Mouse (Mus musculus): ENCODE measurements around the gene Ube2k. TPM values are rescaled to one million over a fixed set of nuclear protein-coding genes. Genes with fewer than 3 reads are reported as not detected.
"Not testable (repeated sequence)": the region's sequence is repeated elsewhere in the genome, so short reads cannot be mapped to it uniquely, and the experiment has no call there.

Gene Ube2k
- polyA plus RNA-seq, 1 experiment from 2014 or later: 192 TPM

DNA sequence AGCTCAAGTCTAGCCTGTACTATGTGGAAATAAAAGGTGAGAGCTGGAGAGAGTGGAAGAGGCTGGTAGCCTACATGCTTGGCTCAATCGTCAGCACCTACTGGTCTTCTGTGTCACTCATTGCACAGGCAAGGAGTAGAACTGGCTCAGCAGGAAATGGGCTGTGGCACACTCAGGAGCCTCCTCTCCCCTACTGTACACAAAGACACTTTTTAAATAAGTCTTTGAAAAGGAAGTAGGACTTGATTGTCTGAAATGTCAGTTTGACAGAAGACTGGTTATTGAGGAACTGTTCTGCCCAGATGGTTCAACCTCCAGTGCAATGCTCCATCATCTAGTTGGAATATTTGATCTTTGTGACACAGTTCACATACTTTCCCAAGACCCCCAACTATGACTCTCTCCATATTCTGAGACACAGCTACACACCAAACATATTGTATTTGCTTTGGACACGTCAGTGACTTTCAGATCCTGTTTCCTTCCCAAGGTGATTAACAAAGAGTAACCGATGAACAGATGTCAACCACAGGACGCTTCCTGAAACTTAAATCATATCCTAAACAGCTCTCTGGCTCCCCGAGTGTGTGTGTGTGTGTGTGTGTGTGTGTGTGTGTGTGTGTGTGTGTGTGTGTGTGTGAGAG, 22.3 kb upstream of the Ube2k start:
- Histone ChIP-seq H3K4me3 (no peak overlapping the region), H3K36me3 (no peaks in the 10 kb centered on the region), H3K27me3 (ENCODE audit: low read depth, poor library complexity, severe bottlenecking) (no peaks in the 10 kb centered on the region), H3K9me3 (replicated peaks) (no peaks in the 10 kb centered on the region), H3K27ac (replicated peaks) (no peak overlapping the region), H3K4me1 (no peaks in the 10 kb centered on the region)
- 79% methylated on average over 5 of the region's 5 CpGs for WGBS
- no peak for DNase-seq (ENCODE audit: low spot score)

DNA sequence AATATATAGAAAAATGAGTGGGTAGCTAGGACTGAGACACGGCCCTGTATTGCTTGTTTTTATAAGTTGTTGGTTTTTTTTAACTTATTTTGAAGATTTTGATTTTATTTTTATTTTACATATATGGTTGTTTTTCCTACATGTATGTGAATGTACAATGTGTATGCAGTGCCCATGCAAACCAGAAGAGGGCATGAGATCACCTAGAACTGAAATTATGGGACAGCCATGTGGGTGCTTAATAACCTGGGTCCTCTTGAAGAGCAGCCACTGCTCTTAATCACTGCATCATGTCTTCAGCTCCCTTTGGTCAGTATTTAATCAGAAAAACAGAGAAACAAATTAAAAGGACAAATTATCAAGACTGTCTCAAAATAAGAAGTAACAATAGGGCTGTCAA, 15.2 kb upstream of the Ube2k start:
- no peaks in the 10 kb centered on the region for H3K36me3 ChIP-seq
- WGBS: 83% methylated on average over 1 of the region's 1 CpGs
- H3K27ac ChIP-seq (replicated peaks): no peak overlapping the region
- H3K4me3 ChIP-seq: no peak overlapping the region
- H3K4me1 ChIP-seq: peaks cover 19% of the 10 kb centered on the region
- no peak for DNase-seq (ENCODE audit: low spot score)
- H3K27me3 ChIP-seq (ENCODE audit: low read depth, poor library complexity, severe bottlenecking): peaks cover 18% of the 10 kb centered on the region
- no peaks in the 10 kb centered on the region for H3K9me3 ChIP-seq (replicated peaks)

DNA sequence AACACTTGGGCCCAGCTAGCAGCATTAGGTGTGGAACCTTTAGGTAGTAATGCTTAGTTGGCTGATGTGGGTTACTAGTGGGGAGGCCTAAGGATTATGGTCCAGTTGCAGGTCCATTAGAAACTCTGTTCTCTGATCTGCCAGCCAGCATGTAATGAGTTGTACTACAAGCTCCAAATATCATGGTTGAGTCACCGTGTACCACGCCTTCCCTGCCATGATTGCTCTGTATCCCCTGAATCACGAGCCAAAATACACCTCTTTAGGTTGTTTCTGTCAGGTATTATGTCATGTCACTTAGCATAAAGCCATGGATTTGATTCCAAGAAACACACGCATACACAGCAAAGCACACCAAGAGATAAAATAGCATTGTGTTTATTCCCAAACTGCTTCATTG, 12.2 kb upstream of the Ube2k start:
- Histone ChIP-seq H3K4me1 (peaks cover 27% of the 10 kb centered on the region), H3K4me3 (no peak overlapping the region), H3K27ac (replicated peaks) (no peak overlapping the region), H3K36me3 (no peaks in the 10 kb centered on the region), H3K27me3 (ENCODE audit: low read depth, poor library complexity, severe bottlenecking) (peaks cover 34% of the 10 kb centered on the region), H3K9me3 (replicated peaks) (no peaks in the 10 kb centered on the region)
- WGBS: 73% methylated on average over 4 of the region's 4 CpGs
- DNase-seq (ENCODE audit: low spot score): no peak

- WGBS: 3% methylated on average over 8 of the region's 8 CpGs
- no peak overlapping the region for H3K27ac ChIP-seq (replicated peaks)
- peak; percentile 43 for DNase-seq (ENCODE audit: low spot score)
Measured at GRCm38 (mm10) chr5:65525674-65526443, 11.2 kb upstream of the Ube2k start.

DNA sequence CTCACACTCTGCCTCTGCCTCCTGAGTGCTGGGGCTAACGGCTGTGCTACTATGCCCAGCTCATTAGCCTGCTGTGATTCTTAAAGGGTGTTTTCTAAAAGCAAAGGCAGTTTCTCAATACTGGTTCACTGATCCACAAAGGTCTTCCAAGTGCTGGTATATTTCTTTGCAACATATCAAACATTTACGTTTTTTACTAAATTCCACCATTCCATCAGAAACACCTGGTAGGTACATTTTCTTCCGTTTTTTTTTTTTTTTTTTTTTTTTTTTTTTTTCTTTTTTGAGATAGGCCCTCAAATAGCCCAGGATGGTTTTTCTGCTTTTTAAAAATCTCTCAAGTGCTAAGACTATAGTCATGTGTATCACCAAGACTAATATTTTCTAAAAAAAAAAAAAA, 5.8 kb upstream of the Ube2k start:
- Histone ChIP-seq H3K27ac (replicated peaks) (no peak overlapping the region), H3K27me3 (ENCODE audit: low read depth, poor library complexity, severe bottlenecking) (peaks cover 20% of the 10 kb centered on the region), H3K4me1 (peaks cover 11% of the 10 kb centered on the region), H3K9me3 (replicated peaks) (no peaks in the 10 kb centered on the region), H3K4me3 (no peak overlapping the region), H3K36me3 (no peaks in the 10 kb centered on the region; the same call in 1 of the 2 replicates)
- 69% methylated on average over 3 of the region's 3 CpGs for WGBS
- no peak for DNase-seq (ENCODE audit: low spot score)

More at GRCm38 (mm10) chr5:65525674-65526443, 11.2 kb upstream of the Ube2k start:
- Histone ChIP-seq H3K27me3 (ENCODE audit: low read depth, poor library complexity, severe bottlenecking) (peaks cover 34% of the 10 kb centered on the region), H3K36me3 (no peaks in the 10 kb centered on the region), H3K4me1 (peaks cover 27% of the 10 kb centered on the region), H3K4me3 (0 out of 2 replicates have a peak overlapping the region, but pooled peaks have one; percentile 11), H3K9me3 (replicated peaks) (no peaks in the 10 kb centered on the region)

- WGBS: 72% methylated on average over 4 of the region's 4 CpGs
Measured at GRCm38 (mm10) chr5:65534496-65534895, 2.5 kb upstream of the Ube2k start.

GRCm38 (mm10) chr5:65535457-65536067, 1.5 kb upstream of the Ube2k start:
- no peak overlapping the region for H3K27ac ChIP-seq (replicated peaks)
- WGBS: 78% methylated on average over 5 of the region's 5 CpGs
- H3K36me3 ChIP-seq: peaks cover 4% of the 10 kb centered on the region; the same call in 1 of the 2 replicates
- DNase-seq (ENCODE audit: low spot score): no peak
- H3K4me3 ChIP-seq: no peak overlapping the region
- H3K27me3 ChIP-seq (ENCODE audit: low read depth, poor library complexity, severe bottlenecking): no peaks in the 10 kb centered on the region
- no peaks in the 10 kb centered on the region for H3K9me3 ChIP-seq (replicated peaks)
- peaks cover 20% of the 10 kb centered on the region for H3K4me1 ChIP-seq

More at GRCm38 (mm10) chr5:65534496-65534895, 2.5 kb upstream of the Ube2k start:
- H3K36me3 ChIP-seq: no peaks in the 10 kb centered on the region; the same call in 1 of the 2 replicates
- no peaks in the 10 kb centered on the region for H3K9me3 ChIP-seq (replicated peaks)
- no peak for DNase-seq (ENCODE audit: low spot score)
- H3K4me3 ChIP-seq: no peak overlapping the region
- 0 out of 2 replicates have a peak, but pooled peaks cover 2% of the 10 kb centered on the region for H3K27me3 ChIP-seq (ENCODE audit: low read depth, poor library complexity, severe bottlenecking)
- H3K27ac ChIP-seq (replicated peaks): no peak overlapping the region
- peaks cover 20% of the 10 kb centered on the region for H3K4me1 ChIP-seq

DNA sequence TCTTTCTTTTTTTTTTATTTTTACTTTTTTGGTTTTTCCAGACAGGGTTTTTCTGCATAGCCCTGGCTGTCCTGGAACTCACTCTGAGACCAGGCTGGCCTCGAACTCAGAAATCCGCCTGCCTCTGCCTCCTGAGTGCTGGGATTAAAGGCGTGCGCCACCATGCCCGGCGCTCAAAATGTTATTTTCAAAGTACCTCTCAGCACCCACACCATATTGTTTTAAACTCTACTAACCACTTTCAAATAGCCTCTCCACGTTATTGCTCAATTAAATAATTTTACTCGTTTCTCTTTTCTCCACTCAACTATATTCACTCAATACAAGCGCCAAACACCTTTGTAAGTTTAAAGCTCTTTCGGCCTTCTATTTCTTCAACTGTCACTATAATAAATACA, 966 bp upstream of the Ube2k start:
- not testable (repeated sequence) for H3K27me3 ChIP-seq (ENCODE audit: low read depth, poor library complexity, severe bottlenecking); DNase-seq (ENCODE audit: low spot score); H3K36me3 ChIP-seq; H3K9me3 ChIP-seq (replicated peaks)
- H3K4me1 ChIP-seq: peaks cover 20% of the 10 kb centered on the region
- 90% methylated on average over 10 of the region's 10 CpGs for WGBS
- H3K4me3 ChIP-seq: peak overlapping the region; percentile 88
- peak overlapping the region; percentile 98 for H3K27ac ChIP-seq (replicated peaks)

DNA sequence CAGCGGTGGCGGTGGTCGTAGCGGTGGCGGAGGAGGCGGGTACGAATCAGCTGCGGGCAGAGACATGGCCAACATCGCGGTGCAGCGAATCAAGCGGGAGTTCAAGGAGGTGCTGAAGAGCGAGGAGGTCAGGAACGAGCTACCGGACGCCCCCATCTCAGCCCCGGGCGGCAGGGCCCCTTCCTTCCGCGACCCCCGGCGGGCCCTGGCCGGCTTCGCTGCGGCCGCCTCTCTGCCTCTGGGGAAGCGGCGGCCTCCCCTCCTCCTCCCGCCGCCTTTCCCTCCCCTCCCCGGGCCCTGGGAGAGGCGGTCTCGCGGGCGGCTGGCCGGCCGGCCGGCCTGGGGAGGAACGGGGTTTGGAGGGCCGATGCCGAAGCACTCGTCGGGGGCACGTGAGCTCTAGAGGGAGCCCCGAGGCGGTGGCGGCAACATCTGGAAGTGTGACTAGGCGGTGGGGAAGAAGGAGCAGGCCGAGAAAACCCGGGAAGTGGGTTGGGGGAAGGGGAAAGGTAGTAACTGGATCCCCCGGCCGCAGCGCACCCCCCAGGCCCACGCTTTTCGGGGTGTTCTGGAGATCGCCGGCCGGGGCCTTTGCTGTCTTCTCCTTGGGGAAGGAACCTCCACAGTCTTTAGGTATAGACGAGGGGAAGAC, 513 bp downstream of the Ube2k start:
- no peaks in the 10 kb centered on the region for H3K27me3 ChIP-seq (ENCODE audit: low read depth, poor library complexity, severe bottlenecking)
- peak overlapping the region; percentile 88 for H3K4me3 ChIP-seq
- no peaks in the 10 kb centered on the region for H3K9me3 ChIP-seq (replicated peaks)
- H3K27ac ChIP-seq (replicated peaks): peak overlapping the region; percentile 98
- peaks cover 18% of the 10 kb centered on the region for H3K36me3 ChIP-seq
- peaks cover 20% of the 10 kb centered on the region for H3K4me1 ChIP-seq
- DNase-seq (ENCODE audit: low spot score): peak; percentile 80
- WGBS: under 1% methylated on average over 57 of the region's 59 CpGs

- peaks cover 18% of the 10 kb centered on the region for H3K36me3 ChIP-seq
- no peak for DNase-seq (ENCODE audit: low spot score)
- H3K4me3 ChIP-seq: peak overlapping the region; percentile 88
- H3K9me3 ChIP-seq (replicated peaks): no peaks in the 10 kb centered on the region
- peaks cover 20% of the 10 kb centered on the region for H3K4me1 ChIP-seq
- H3K27me3 ChIP-seq (ENCODE audit: low read depth, poor library complexity, severe bottlenecking): no peaks in the 10 kb centered on the region
- peak overlapping the region; percentile 98 for H3K27ac ChIP-seq (replicated peaks)
- 2% methylated on average over 4 of the region's 4 CpGs for WGBS
Measured at GRCm38 (mm10) chr5:65538121-65538520, 1.1 kb downstream of the Ube2k start.

DNA sequence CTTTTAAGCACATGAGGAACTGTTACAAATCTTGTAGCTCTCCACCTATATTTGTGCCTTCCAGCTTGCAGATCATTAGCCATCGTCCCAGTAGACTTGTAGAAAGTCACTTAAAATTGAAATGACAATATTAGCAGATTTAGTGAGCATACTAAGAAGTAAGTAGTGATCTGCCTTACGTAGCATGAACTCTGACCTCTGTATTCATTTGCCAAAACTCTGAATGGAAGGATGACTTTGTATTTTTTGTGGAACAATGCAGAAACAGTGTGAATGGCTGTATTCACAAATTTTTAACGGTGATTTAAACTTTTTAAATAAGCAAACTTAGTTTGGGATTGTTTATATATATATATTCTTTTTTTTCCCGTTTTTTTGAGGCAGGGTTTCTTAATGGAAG, 1.8 kb downstream of the Ube2k start:
- no peak for DNase-seq (ENCODE audit: low spot score)
- Histone ChIP-seq H3K27me3 (ENCODE audit: low read depth, poor library complexity, severe bottlenecking) (no peaks in the 10 kb centered on the region), H3K36me3 (peaks cover 23% of the 10 kb centered on the region), H3K27ac (replicated peaks) (no peak overlapping the region), H3K4me1 (peaks cover 20% of the 10 kb centered on the region), H3K4me3 (peak overlapping the region; percentile 88), H3K9me3 (replicated peaks) (no peaks in the 10 kb centered on the region)
- 35% methylated on average over 4 of the region's 4 CpGs for WGBS

- 96% methylated on average over 3 of the region's 3 CpGs for WGBS
- H3K4me3 ChIP-seq: no peak overlapping the region
Measured at GRCm38 (mm10) chr5:65539786-65540185, 2.8 kb downstream of the Ube2k start.

More at GRCm38 (mm10) chr5:65539786-65540185, 2.8 kb downstream of the Ube2k start:
- Histone ChIP-seq H3K27ac (replicated peaks) (no peak overlapping the region), H3K36me3 (peaks cover 23% of the 10 kb centered on the region), H3K4me1 (peaks cover 20% of the 10 kb centered on the region), H3K27me3 (ENCODE audit: low read depth, poor library complexity, severe bottlenecking) (no peaks in the 10 kb centered on the region), H3K9me3 (replicated peaks) (no peaks in the 10 kb centered on the region)
- DNase-seq (ENCODE audit: low spot score): no peak

Measured in midbrain, embryonic 10.5 days (tissue).